Mouse (Mus musculus) MEL (cell line): Measurements from ENCODE around the gene Usp25. TPM values are rescaled to one million over a fixed set of nuclear protein-coding genes. Genes with fewer than 3 reads are reported as not detected.
A peak's percentile ranks its signal among the peaks of the same experiment; 100 is the strongest.

ENCODE experiments used
- DNase-seq: peaks from one replicate; pipeline ENCODE4 v3.0.0; 2011; ENCODE audit warnings: low read depth, low spot score
- H3K27ac ChIP-seq: 2 replicates; pipeline ENCODE4 v1.5.1; 2012; ENCODE audit warnings: low read depth, mild to moderate bottlenecking, control low read depth, low read length, moderate library complexity; ENCODE audit not compliant: control insufficient read depth
- H3K27me3 ChIP-seq, 2 experiments: fragments of 150-350 bp in 1 of 2; sonication (generic) in 1 of 2; 2 replicates each; pipeline ENCODE4 v1.6.1; 2012; ENCODE audit warnings: low read length in 2 of 2, mild to moderate bottlenecking in 2 of 2, improper control_type of control experiment in 1 of 2, moderate library complexity in 1 of 2; ENCODE audit not compliant: insufficient read depth in 2 of 2, control insufficient read depth in 1 of 2
- H3K36me3 ChIP-seq, 2 experiments: 2 replicates each; pipeline ENCODE4 v1.6.1; 2012 to 2014; ENCODE audit warnings: low read length in 2 of 2, improper control_type of control experiment in 1 of 2, inconsistent platforms in 1 of 2, mild to moderate bottlenecking in 1 of 2; ENCODE audit not compliant: insufficient read depth in 2 of 2, control insufficient read depth in 1 of 2
- H3K4me1 ChIP-seq, 2 experiments: fragments of 150-350 bp in 1 of 2; sonication (generic) in 1 of 2; 2 replicates each; pipeline ENCODE4 v1.6.1; 2012; ENCODE audit warnings: low read length in 2 of 2, improper control_type of control experiment in 1 of 2, mild to moderate bottlenecking in 1 of 2; ENCODE audit not compliant: insufficient read depth in 2 of 2, control insufficient read depth in 1 of 2
- H3K4me3 ChIP-seq, 2 experiments: fragments of 150-350 bp in 1 of 2; sonication (generic) in 1 of 2; 2 replicates each; pipeline ENCODE4 v1.5.1; 2012; ENCODE audit warnings: low read depth in 2 of 2, low read length in 2 of 2, mild to moderate bottlenecking in 2 of 2, moderate library complexity in 2 of 2, control low read depth in 1 of 2, improper control_type of control experiment in 1 of 2; ENCODE audit not compliant: control insufficient read depth in 1 of 2, insufficient read depth in 1 of 2
- H3K79me2 ChIP-seq: 2 replicates; pipeline ENCODE4 v1.6.1; 2012; ENCODE audit warnings: mild to moderate bottlenecking, low read length, moderate library complexity; ENCODE audit not compliant: control insufficient read depth, poor library complexity, insufficient read depth
- H3K9ac ChIP-seq: 2 replicates; pipeline ENCODE4 v1.6.1; 2012; ENCODE audit warnings: low read depth, mild to moderate bottlenecking, control low read depth, low read length, moderate library complexity; ENCODE audit not compliant: control insufficient read depth, poor library complexity, severe bottlenecking
- H3K9me3 ChIP-seq: fragments of 150-350 bp; sonication (generic); replicated peaks from 2 replicates; pipeline ENCODE4 v1.6.1; 2012; ENCODE audit warnings: mild to moderate bottlenecking, low read length, improper control_type of control experiment, moderate library complexity; ENCODE audit not compliant: insufficient read depth
- BHLHE40 ChIP-seq: IDR thresholded peaks from 2 replicates; pipeline ENCODE4 v1.6.1; 2012; ENCODE audit warnings: low read depth, mild to moderate bottlenecking, inconsistent platforms, low read length, improper control_type of control experiment, borderline replicate concordance
- CHD1 ChIP-seq: IDR thresholded peaks from 2 replicates; pipeline ENCODE4 v1.6.1; 2012; ENCODE audit warnings: low read depth, mild to moderate bottlenecking, inconsistent platforms, low read length, improper control_type of control experiment
- CHD2 ChIP-seq: IDR thresholded peaks from 2 replicates; pipeline ENCODE4 v1.6.1; 2011; ENCODE audit warnings: low read length, improper control_type of control experiment
- CTCF ChIP-seq, 3 experiments: IDR thresholded peaks in 2 of 3; conservative IDR thresholded peaks in 1 of 3; 2 replicates each; pipeline ENCODE4 v1.5.1; 2011 to 2012; ENCODE audit warnings: low read length in 3 of 3, low read depth in 2 of 3, mild to moderate bottlenecking in 2 of 3, improper control_type of control experiment in 1 of 3, inconsistent platforms in 1 of 3, mixed read lengths in 1 of 3, moderate library complexity in 1 of 3; ENCODE audit not compliant: control insufficient read depth in 1 of 3, insufficient read depth in 1 of 3, poor library complexity in 1 of 3, severe bottlenecking in 1 of 3
- ELF1 ChIP-seq: IDR thresholded peaks from 2 replicates; pipeline ENCODE4 v1.6.1; 2014; ENCODE audit warnings: low read depth, mild to moderate bottlenecking, inconsistent platforms, low read length, improper control_type of control experiment, moderate library complexity
- EP300 ChIP-seq, 2 experiments: IDR thresholded peaks; 2 replicates each; pipeline ENCODE4 v1.6.1; 2011; ENCODE audit warnings: improper control_type of control experiment in 2 of 2, low read length in 2 of 2, low read depth in 1 of 2, mild to moderate bottlenecking in 1 of 2
- GABPA ChIP-seq: IDR thresholded peaks from 2 replicates; pipeline ENCODE4 v1.6.1; 2012; ENCODE audit warnings: low read depth, mild to moderate bottlenecking, inconsistent platforms, low read length, improper control_type of control experiment, moderate library complexity
- GATA1 ChIP-seq: IDR thresholded peaks from 2 replicates; pipeline ENCODE4 v1.6.1; 2011; ENCODE audit warnings: low read depth, low read length, improper control_type of control experiment
- HCFC1 ChIP-seq: IDR thresholded peaks from 2 replicates; pipeline ENCODE4 v1.6.1; 2012; ENCODE audit warnings: low read depth, mild to moderate bottlenecking, inconsistent platforms, low read length, improper control_type of control experiment, moderate library complexity
- KAT2A ChIP-seq: conservative IDR thresholded peaks from 2 replicates; pipeline ENCODE4 v1.6.1; 2012; ENCODE audit warnings: low read depth, low read length, improper control_type of control experiment, inconsistent platforms
- MAFK ChIP-seq: IDR thresholded peaks from 2 replicates; pipeline ENCODE4 v1.6.1; 2011; ENCODE audit warnings: low read depth, mild to moderate bottlenecking, low read length, improper control_type of control experiment, borderline replicate concordance
- MAX ChIP-seq: IDR thresholded peaks from 2 replicates; pipeline ENCODE4 v1.6.1; 2011; ENCODE audit warnings: low read length, improper control_type of control experiment
- MEF2A ChIP-seq: IDR thresholded peaks from 2 replicates; pipeline ENCODE4 v1.6.1; 2014; ENCODE audit warnings: low read depth, mild to moderate bottlenecking, inconsistent platforms, low read length, improper control_type of control experiment; ENCODE audit not compliant: poor library complexity, insufficient replicate concordance, severe bottlenecking; ENCODE audit errors: extremely low read depth
- MYB ChIP-seq: IDR thresholded peaks from 2 replicates; pipeline ENCODE4 v1.6.1; 2011; ENCODE audit warnings: mild to moderate bottlenecking, low read depth, low read length, improper control_type of control experiment
- MYC ChIP-seq: IDR thresholded peaks from 2 replicates; pipeline ENCODE4 v1.6.1; 2011; ENCODE audit warnings: low read depth, mild to moderate bottlenecking, low read length, improper control_type of control experiment, moderate library complexity
- NRF1 ChIP-seq: IDR thresholded peaks from 2 replicates; pipeline ENCODE4 v1.6.1; 2014; ENCODE audit warnings: low read depth, mild to moderate bottlenecking, inconsistent platforms, low read length, improper control_type of control experiment, moderate library complexity; ENCODE audit not compliant: poor library complexity, insufficient read depth, severe bottlenecking
- POLR2A ChIP-seq, 2 experiments: IDR thresholded peaks; 2 replicates each; pipeline ENCODE4 v1.6.1; 2011 to 2012; ENCODE audit warnings: low read length in 2 of 2, mild to moderate bottlenecking in 2 of 2, control low read depth in 1 of 2, improper control_type of control experiment in 1 of 2, low read depth in 1 of 2, moderate library complexity in 1 of 2; ENCODE audit not compliant: control insufficient read depth in 1 of 2, insufficient read depth in 1 of 2, poor library complexity in 1 of 2
- POLR2AphosphoS2 ChIP-seq: IDR thresholded peaks from 2 replicates; pipeline ENCODE4 v1.6.1; 2011; ENCODE audit warnings: low read length, improper control_type of control experiment
- POLR2AphosphoS5 ChIP-seq: IDR thresholded peaks from 2 replicates; pipeline ENCODE4 v1.6.1; 2012; ENCODE audit warnings: low read depth, borderline replicate concordance, mild to moderate bottlenecking, inconsistent platforms, low read length, moderate library complexity, mixed read lengths
- RAD21 ChIP-seq: IDR thresholded peaks from 2 replicates; pipeline ENCODE4 v1.6.1; 2011; ENCODE audit warnings: mild to moderate bottlenecking, low read depth, low read length, improper control_type of control experiment
- RCOR1 ChIP-seq: IDR thresholded peaks from 2 replicates; pipeline ENCODE4 v1.6.1; 2012; ENCODE audit warnings: low read depth, mild to moderate bottlenecking, inconsistent platforms, low read length, improper control_type of control experiment
- SIN3A ChIP-seq: IDR thresholded peaks from 2 replicates; pipeline ENCODE4 v1.6.1; 2012; ENCODE audit warnings: low read length, improper control_type of control experiment, inconsistent platforms
- SMC3 ChIP-seq: IDR thresholded peaks from 2 replicates; pipeline ENCODE4 v1.6.1; 2011; ENCODE audit warnings: low read depth, low read length, improper control_type of control experiment
- TAL1 ChIP-seq: IDR thresholded peaks from 2 replicates; pipeline ENCODE4 v1.6.1; 2012; ENCODE audit warnings: mild to moderate bottlenecking, inconsistent platforms, low read length, moderate library complexity, mixed read lengths
- TBP ChIP-seq: IDR thresholded peaks from 2 replicates; pipeline ENCODE4 v1.8.0; 2011; ENCODE audit warnings: low read depth, low read length, improper control_type of control experiment
- USF1 ChIP-seq: IDR thresholded peaks from 2 replicates; pipeline ENCODE4 v1.6.1; 2014; ENCODE audit warnings: low read depth, mild to moderate bottlenecking, inconsistent platforms, low read length, improper control_type of control experiment, moderate library complexity
- USF2 ChIP-seq, 2 experiments: IDR thresholded peaks; 2 replicates each; pipeline ENCODE4 v1.6.1; 2011 to 2012; ENCODE audit warnings: improper control_type of control experiment in 2 of 2, low read length in 2 of 2, borderline replicate concordance in 1 of 2, inconsistent platforms in 1 of 2, low read depth in 1 of 2, mild to moderate bottlenecking in 1 of 2; ENCODE audit not compliant: insufficient read depth in 1 of 2
- ZC3H11A ChIP-seq: IDR thresholded peaks from 2 replicates; pipeline ENCODE4 v1.6.1; 2012; ENCODE audit warnings: low read depth, mild to moderate bottlenecking, inconsistent platforms, low read length, improper control_type of control experiment
- ZMIZ1 ChIP-seq: IDR thresholded peaks from 2 replicates; pipeline ENCODE4 v1.6.1; 2012; ENCODE audit warnings: low read depth, mild to moderate bottlenecking, inconsistent platforms, low read length, improper control_type of control experiment, moderate library complexity
- polyA plus RNA-seq, 2 experiments: library from polyadenylated mRNA; stranded (reverse) in 1 of 2; unstranded in 1 of 2; fragments of >175 nt in 1 of 2; fragments of >200 nt in 1 of 2; gene quantifications; 2 replicates each; pipeline versions ENCODE4 v1.2.1 to v1.2.4; 2012; ENCODE audit warnings: low replicate concordance in 2 of 2, low read depth in 1 of 2; ENCODE audit not compliant: insufficient read length in 2 of 2, insufficient read depth in 1 of 2, missing spikeins in 1 of 2
- total RNA-seq: library from RNA; depleted of rRNA; stranded (reverse); fragments of 300-350 nt; gene quantifications from 2 replicates; pipeline ENCODE4 v1.2.3, GENCODE M21; 2012

Gene Usp25
- total and polyA plus RNA-seq, 3 experiments: 43.0 to 45.6 TPM; not detected in 1

- Histone ChIP-seq H3K79me2 (no peaks in the 10 kb centered on the region), H3K9me3 (no peaks in the 10 kb centered on the region), H3K27me3 (no peaks in the 10 kb centered on the region), H3K9ac (no peak overlapping the region), H3K36me3 (no peaks in the 10 kb centered on the region), H3K27ac (no peak overlapping the region), H3K4me3 (no peak overlapping the region), H3K4me1 (no peaks in the 10 kb centered on the region)
- DNase-seq: no peak
- TF ChIP-seq POLR2AphosphoS2 (no peak), MEF2A (no peak), HCFC1 (no peak), MYC (no peak), POLR2AphosphoS5 (no peak), BHLHE40 (no peak), CHD2 (no peak), ELF1 (no peak), GATA1 (no peak), SIN3A (no peak), USF1 (no peak), SMC3 (no peak), MYB (no peak), MAX (no peak), EP300 (IDR thresholded peaks at IDR 0.05; ENCODE audit: low read depth in 1 of 2, low read length in 2 of 2) (no peak)
Measured at GRCm38 (mm10) chr16:77125908-77126307, 112.4 kb downstream of the Usp25 start.

DNA sequence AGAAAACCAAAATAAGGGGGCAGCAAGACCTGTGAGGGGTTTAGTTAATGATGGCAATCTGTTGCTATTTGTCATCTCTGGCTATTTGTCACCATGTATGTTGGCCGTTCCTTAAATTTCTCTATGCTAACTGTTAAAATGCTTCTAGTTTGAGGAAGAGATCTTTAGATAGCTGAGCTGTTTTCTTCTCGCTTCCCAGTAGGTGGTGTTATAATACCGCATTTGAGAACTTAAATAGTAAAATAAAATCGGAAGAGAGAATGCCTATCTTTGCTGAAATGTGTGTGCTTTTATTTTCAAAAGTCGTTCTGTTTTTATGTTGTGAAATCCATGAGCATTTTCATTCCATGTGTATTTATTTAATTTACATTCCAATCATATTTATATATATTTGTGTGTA, 115.2 kb downstream of the Usp25 start:
- no peak overlapping the region for H3K4me3 ChIP-seq
- no peaks in the 10 kb centered on the region for H3K4me1 ChIP-seq
- H3K9ac ChIP-seq: no peak overlapping the region
- H3K27me3 ChIP-seq: peaks cover 0 to 1% of the 10 kb centered on the region in 2 experiments; a peak in 1 of 4 replicates
- no peak overlapping the region for H3K27ac ChIP-seq
- peak; percentile 65 for DNase-seq
- H3K36me3 ChIP-seq: no peaks in the 10 kb centered on the region
- H3K9me3 ChIP-seq: no peaks in the 10 kb centered on the region
- TF ChIP-seq TBP (no peak), KAT2A (no peak), USF2 (IDR thresholded peaks at IDR 0.05; ENCODE audit: borderline replicate concordance in 1 of 2, insufficient read depth in 1 of 2, low read depth in 1 of 2, low read length in 2 of 2) (no peak), SMC3 (peak; percentile 75), TAL1 (no peak), POLR2A (IDR thresholded peaks at IDR 0.05; ENCODE audit: control insufficient read depth in 1 of 2, insufficient read depth in 1 of 2, low read depth in 1 of 2, low read length in 2 of 2, poor library complexity in 1 of 2) (no peak), GABPA (no peak), RAD21 (peak; percentile 94), ZMIZ1 (no peak), MAFK (no peak), ZC3H11A (peak; percentile 82), NRF1 (no peak), CHD1 (no peak), RCOR1 (no peak), MYC (no peak), CHD2 (no peak), CTCF (IDR thresholded peaks at IDR 0.05 in 2 of 3, conservative IDR thresholded peaks at IDR 0.05 in 1 of 3; ENCODE audit: control insufficient read depth in 1 of 3, insufficient read depth in 1 of 3, low read depth in 2 of 3, low read length in 3 of 3, poor library complexity in 1 of 3, severe bottlenecking in 1 of 3) (peak; percentile 12 to 83 (median 25); a peak in 3 of 6 replicates)
- H3K79me2 ChIP-seq: no peaks in the 10 kb centered on the region
